Mouse (Mus musculus): ENCODE measurements at regions not wholly inside any gene's neighbourhood (a gene's known extent, or its start where the extent isn't known, plus 50 kb on each side); places are given as distances from the start of the nearest gene placed in this dataset.
A peak's percentile ranks its signal among the peaks of the same experiment; 100 is the strongest.

GRCm38 (mm10) chr8:25439971-25440370 lies 615.8 kb upstream of the Adam5 start:
- WGBS, result 48% methylated on average over 12 of the region's 12 CpGs
- Histone ChIP-seq H3K27ac (no peak overlapping the region), H3K4me2 (replicated peaks) (peak overlapping the region; percentile 40), H3K9ac (no peak overlapping the region), H3K36me3 (no peaks in the 10 kb centered on the region), H3K9me3 (no peaks in the 10 kb centered on the region), H3K4me1 (peaks cover 12% of the 10 kb centered on the region), H3K4me3 (no peak overlapping the region), H3K27me3 (replicated peaks) (no peaks in the 10 kb centered on the region; the same call in 1 of the 2 replicates)
- ATAC-seq (ENCODE audit: low FRiP score, low read depth), result no peak

GRCm38 (mm10) chr8:25438021-25438620 lies 614.0 kb upstream of the Adam5 start:
- no peak overlapping the region for H3K4me2 ChIP-seq (replicated peaks)
- H3K9me3 ChIP-seq, result no peaks in the 10 kb centered on the region
- H3K9ac ChIP-seq, result no peak overlapping the region
- WGBS, result 81% methylated on average over 9 of the region's 9 CpGs
- H3K27ac ChIP-seq, result no peak overlapping the region
- ATAC-seq (ENCODE audit: low FRiP score, low read depth), result no peak
- H3K4me3 ChIP-seq, result no peak overlapping the region
- H3K27me3 ChIP-seq (replicated peaks), result no peaks in the 10 kb centered on the region; the same call in 1 of the 2 replicates
- peaks cover 12% of the 10 kb centered on the region for H3K4me1 ChIP-seq
- H3K36me3 ChIP-seq, result no peaks in the 10 kb centered on the region

- H3K9me3 ChIP-seq, result no peaks in the 10 kb centered on the region
- no peak overlapping the region for H3K27ac ChIP-seq
- H3K9ac ChIP-seq, result no peak overlapping the region
- no peak overlapping the region for H3K4me3 ChIP-seq
- no peaks in the 10 kb centered on the region for H3K36me3 ChIP-seq
- H3K4me2 ChIP-seq (replicated peaks), result no peak overlapping the region
- no peaks in the 10 kb centered on the region; the same call in 1 of the 2 replicates for H3K27me3 ChIP-seq (replicated peaks)
- no peak for ATAC-seq (ENCODE audit: low FRiP score, low read depth)
- peaks cover 12% of the 10 kb centered on the region for H3K4me1 ChIP-seq
- 35% methylated on average over 4 of the region's 4 CpGs for WGBS
Measured at GRCm38 (mm10) chr8:25437178-25437577, 613.0 kb upstream of the Adam5 start.

- Histone ChIP-seq H3K4me1 (peaks cover 19% of the 10 kb centered on the region), H3K9me3 (peaks cover 7% of the 10 kb centered on the region; the same call in 1 of the 2 replicates), H3K27ac (no peak overlapping the region), H3K4me2 (replicated peaks) (no peak overlapping the region), H3K9ac (no peak overlapping the region), H3K4me3 (no peak overlapping the region), H3K36me3 (no peaks in the 10 kb centered on the region), H3K27me3 (replicated peaks) (no peaks in the 10 kb centered on the region)
- ATAC-seq (ENCODE audit: low FRiP score, low read depth), result 0 out of 2 replicates have a peak, but pooled peaks have one; percentile 29
- whole genome bisulfite sequencing, result 24% methylated on average over 5 of the region's 5 CpGs
Measured at GRCm38 (mm10) chr8:25430552-25430951, 606.4 kb upstream of the Adam5 start.

GRCm38 (mm10) chr8:25429846-25430482 lies 605.8 kb upstream of the Adam5 start:
- Histone ChIP-seq H3K4me2 (replicated peaks) (no peak overlapping the region), H3K9ac (no peak overlapping the region), H3K36me3 (no peaks in the 10 kb centered on the region), H3K4me3 (no peak overlapping the region), H3K27me3 (replicated peaks) (no peaks in the 10 kb centered on the region), H3K27ac (no peak overlapping the region), H3K9me3 (peaks cover 7% of the 10 kb centered on the region; the same call in 1 of the 2 replicates), H3K4me1 (peaks cover 19% of the 10 kb centered on the region)
- ATAC-seq (ENCODE audit: low FRiP score, low read depth), result peak; percentile 66; the same call in 1 of the 2 replicates
- WGBS, result 69% methylated on average over 19 of the region's 19 CpGs

- Histone ChIP-seq H3K4me1 (peaks cover 19% of the 10 kb centered on the region), H3K36me3 (no peaks in the 10 kb centered on the region), H3K4me2 (replicated peaks) (no peak overlapping the region), H3K4me3 (no peak overlapping the region), H3K27me3 (replicated peaks) (no peaks in the 10 kb centered on the region), H3K9ac (no peak overlapping the region), H3K27ac (no peak overlapping the region), H3K9me3 (peaks cover 7% of the 10 kb centered on the region; the same call in 1 of the 2 replicates)
- WGBS, result 63% methylated on average over 2 of the region's 2 CpGs
- no peak for ATAC-seq (ENCODE audit: low FRiP score, low read depth)
Measured at GRCm38 (mm10) chr8:25428761-25429160, 604.6 kb upstream of the Adam5 start.

GRCm38 (mm10) chr8:25426207-25426606 lies 602.0 kb upstream of the Adam5 start:
- H3K4me1 ChIP-seq, result peaks cover 19% of the 10 kb centered on the region
- ATAC-seq (ENCODE audit: low FRiP score, low read depth), result no peak
- WGBS, result 63% methylated on average over 1 of the region's 1 CpGs

GRCm38 (mm10) chr8:25421478-25421877 lies 597.3 kb upstream of the Adam5 start:
- no peak for ATAC-seq (ENCODE audit: low FRiP score, low read depth)
- Histone ChIP-seq H3K4me1 (no peaks in the 10 kb centered on the region), H3K9me3 (no peaks in the 10 kb centered on the region), H3K4me3 (no peak overlapping the region), H3K27ac (no peak overlapping the region), H3K27me3 (replicated peaks) (no peaks in the 10 kb centered on the region), H3K4me2 (replicated peaks) (no peak overlapping the region), H3K36me3 (no peaks in the 10 kb centered on the region), H3K9ac (no peak overlapping the region)
- 90% methylated on average over 6 of the region's 6 CpGs for WGBS

More at GRCm38 (mm10) chr8:25426207-25426606, 602.0 kb upstream of the Adam5 start:
- no peak overlapping the region for H3K4me3 ChIP-seq
- H3K36me3 ChIP-seq, result no peaks in the 10 kb centered on the region
- no peak overlapping the region for H3K9ac ChIP-seq
- H3K9me3 ChIP-seq, result no peaks in the 10 kb centered on the region
- H3K4me2 ChIP-seq (replicated peaks), result no peak overlapping the region
- H3K27me3 ChIP-seq (replicated peaks), result no peaks in the 10 kb centered on the region
- H3K27ac ChIP-seq, result no peak overlapping the region

- Histone ChIP-seq H3K4me3 (no peak overlapping the region), H3K4me2 (replicated peaks) (no peak overlapping the region), H3K9me3 (0 out of 2 replicates have a peak, but pooled peaks cover 3% of the 10 kb centered on the region), H3K4me1 (no peaks in the 10 kb centered on the region), H3K36me3 (no peaks in the 10 kb centered on the region), H3K27ac (no peak overlapping the region), H3K9ac (no peak overlapping the region), H3K27me3 (replicated peaks) (no peaks in the 10 kb centered on the region)
- no peak for ATAC-seq (ENCODE audit: low FRiP score, low read depth)
- WGBS, result 94% methylated on average over 5 of the region's 5 CpGs
Measured at GRCm38 (mm10) chr8:25410536-25410935, 586.4 kb upstream of the Adam5 start.

GRCm38 (mm10) chr8:25407862-25408261 lies 583.7 kb upstream of the Adam5 start:
- no peak for ATAC-seq (ENCODE audit: low FRiP score, low read depth)
- no peak overlapping the region for H3K27ac ChIP-seq
- no peaks in the 10 kb centered on the region for H3K36me3 ChIP-seq
- no peaks in the 10 kb centered on the region for H3K4me1 ChIP-seq
- 0 out of 2 replicates have a peak, but pooled peaks cover 3% of the 10 kb centered on the region for H3K9me3 ChIP-seq
- no peak overlapping the region for H3K9ac ChIP-seq
- H3K4me3 ChIP-seq, result no peak overlapping the region
- 89% methylated on average over 5 of the region's 5 CpGs for WGBS
- no peaks in the 10 kb centered on the region for H3K27me3 ChIP-seq (replicated peaks)
- no peak overlapping the region for H3K4me2 ChIP-seq (replicated peaks)

- no peaks in the 10 kb centered on the region for H3K9me3 ChIP-seq
- H3K4me3 ChIP-seq, result no peak overlapping the region
- no peaks in the 10 kb centered on the region for H3K36me3 ChIP-seq
- H3K4me1 ChIP-seq, result peaks cover 39% of the 10 kb centered on the region
- peak overlapping the region; percentile 10 for H3K4me2 ChIP-seq (replicated peaks)
- ATAC-seq (ENCODE audit: low FRiP score, low read depth), result peak; percentile 35
- no peak overlapping the region for H3K9ac ChIP-seq
- H3K27ac ChIP-seq, result 0 out of 2 replicates have a peak overlapping the region, but pooled peaks have one; percentile 7
- H3K27me3 ChIP-seq (replicated peaks), result no peaks in the 10 kb centered on the region
- 4% methylated on average over 6 of the region's 6 CpGs for WGBS
Measured at GRCm38 (mm10) chr8:25392766-25393166, 568.6 kb upstream of the Adam5 start.

GRCm38 (mm10) chr8:25389947-25390346 lies 565.8 kb upstream of the Adam5 start:
- Histone ChIP-seq H3K27me3 (replicated peaks) (no peaks in the 10 kb centered on the region), H3K4me3 (no peak overlapping the region), H3K27ac (no peak overlapping the region), H3K4me1 (peaks cover 39% of the 10 kb centered on the region), H3K36me3 (no peaks in the 10 kb centered on the region), H3K9me3 (no peaks in the 10 kb centered on the region), H3K4me2 (replicated peaks) (no peak overlapping the region), H3K9ac (no peak overlapping the region)
- no peak for ATAC-seq (ENCODE audit: low FRiP score, low read depth)
- 54% methylated on average over 8 of the region's 10 CpGs for WGBS
